ENCODE assay signal across 8 mouse cellular contexts in the genomic region with DNA sequence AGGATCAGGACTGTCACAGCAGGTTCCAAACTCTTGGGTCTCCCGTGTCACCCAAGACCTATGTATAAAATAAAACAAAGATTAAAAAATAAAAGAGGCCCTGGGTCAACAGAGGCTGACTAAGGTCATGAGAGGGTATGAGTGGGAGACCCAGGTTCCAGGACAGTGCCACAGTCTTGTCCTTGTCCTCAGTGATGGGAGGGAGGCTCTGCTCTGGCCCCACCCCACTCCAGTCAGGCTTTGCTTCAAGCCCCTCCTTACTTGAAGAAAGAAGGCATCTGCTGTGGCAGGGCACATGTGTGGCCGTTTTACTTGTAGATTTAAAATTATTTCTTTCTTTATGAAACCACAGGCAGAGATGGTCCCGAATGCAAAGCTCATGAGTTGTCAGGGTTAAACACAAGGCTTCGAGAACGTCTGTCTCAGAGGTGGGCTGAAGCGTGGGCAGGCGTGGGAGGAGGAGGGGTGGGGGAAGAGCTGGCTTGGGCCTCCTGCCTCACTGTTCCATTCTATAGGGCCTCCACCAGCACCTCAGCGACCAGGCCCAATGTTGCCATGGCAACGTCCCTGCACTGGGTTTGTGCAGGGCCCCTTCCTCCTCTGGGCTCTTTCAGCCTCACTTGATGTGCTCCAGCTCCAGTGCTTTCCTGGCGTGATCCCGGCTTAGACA.
DNase-seq lines count a peak whose midpoint lies in the region; ATAC-seq and TF ChIP-seq lines count a peak whose summit lies in the region.
"Had no signal": no experiment of that assay in that cellular context is flagged by ENCODE, and none has a peak within 500 bp of the region (broad histone marks: within the 10 kb centered on the region; RNA-seq: fewer than 3 reads in every experiment).

No protein-coding gene starts in this region.

- TF ChIP-seq POLR2A in limb, embryonic 14.5 days (IDR thresholded peaks at IDR 0.05; ENCODE audit: borderline replicate concordance, extremely low read depth, insufficient read depth, insufficient read length), result no peak

- 10% methylated on average over 11 of the region's 11 CpGs for WGBS in forebrain, embryonic 13.5 days
- WGBS in limb, embryonic 14.5 days, result 25% methylated on average over 11 of the region's 11 CpGs
- 18% methylated on average over 11 of the region's 11 CpGs for WGBS in stomach, embryonic 16.5 days

- H3K9me3 ChIP-seq in forebrain, embryonic 13.5 days (replicated peaks), result no peaks in the 10 kb centered on the region
- H3K9me3 ChIP-seq in limb, embryonic 14.5 days (ENCODE audit: control insufficient read depth, low read length), result no peaks in the 10 kb centered on the region
- H3K9me3 ChIP-seq in stomach, embryonic 16.5 days (replicated peaks; ENCODE audit: control insufficient read depth, low read length), result no peaks in the 10 kb centered on the region

- peak overlapping the region; percentile 26; the same call in 1 of the 2 replicates for H3K9ac ChIP-seq in forebrain, embryonic 13.5 days
- H3K9ac ChIP-seq in limb, embryonic 14.5 days (ENCODE audit: low read depth, low read length, severe bottlenecking), result peak overlapping the region; percentile 18; the same call in 1 of the 2 replicates
- H3K9ac ChIP-seq in stomach, embryonic 16.5 days (ENCODE audit: low read length), result no peak overlapping the region

- DNase-seq in testis, postnatal 10 days (ENCODE audit: low spot score), result peak; percentile 53
- DNase-seq in testis, postnatal 14 days (ENCODE audit: low spot score), result no peak
- peak; percentile 72 for DNase-seq in limb, embryonic 14.5 days (ENCODE audit: low spot score)
- DNase-seq in cerebellum, postnatal 36 days, result no peak
- no peak for DNase-seq in frontal cortex, postnatal 36 days (ENCODE audit: low spot score in 2 of 2)

- H3K4me2 ChIP-seq in forebrain, embryonic 13.5 days, result peak overlapping the region; percentile 29; the same call in 1 of the 2 replicates
- peak overlapping the region; percentile 23; the same call in 1 of the 2 replicates for H3K4me2 ChIP-seq in limb, embryonic 14.5 days (replicated peaks; ENCODE audit: low read depth, low read length, severe bottlenecking)
- H3K4me2 ChIP-seq in stomach, embryonic 16.5 days (ENCODE audit: low read depth, low read length), result no peak overlapping the region

- H3K27ac ChIP-seq in forebrain, embryonic 13.5 days, result peak overlapping the region; percentile 54
- no peak overlapping the region; the same call in 1 of the 2 replicates for H3K27ac ChIP-seq in limb, embryonic 14.5 days (replicated peaks; ENCODE audit: low read depth, low read length)
- H3K27ac ChIP-seq in stomach, embryonic 16.5 days (ENCODE audit: low read length), result no peak overlapping the region

- no peaks in the 10 kb centered on the region for H3K27me3 ChIP-seq in forebrain, embryonic 13.5 days
- H3K27me3 ChIP-seq in limb, embryonic 14.5 days (ENCODE audit: control insufficient read depth, insufficient read depth, low read length), result no peaks in the 10 kb centered on the region
- H3K27me3 ChIP-seq in stomach, embryonic 16.5 days (ENCODE audit: control insufficient read depth, insufficient read depth, low read length), result no peaks in the 10 kb centered on the region

- no peaks in the 10 kb centered on the region for H3K36me3 ChIP-seq in forebrain, embryonic 13.5 days (ENCODE audit: poor library complexity, severe bottlenecking)
- H3K36me3 ChIP-seq in limb, embryonic 14.5 days (ENCODE audit: control insufficient read depth, insufficient read depth, low read length), result no peaks in the 10 kb centered on the region
- H3K36me3 ChIP-seq in stomach, embryonic 16.5 days (ENCODE audit: control insufficient read depth, insufficient read depth, low read length), result no peaks in the 10 kb centered on the region

- peak; percentile 91 for ATAC-seq in forebrain, embryonic 13.5 days
- ATAC-seq in limb, embryonic 14.5 days (ENCODE audit: low FRiP score, low read depth), result peak; percentile 88
- ATAC-seq in stomach, embryonic 16.5 days (ENCODE audit: insufficient read depth, low FRiP score), result peak; percentile 79; the same call in 1 of the 2 replicates

- no peak overlapping the region for H3K4me3 ChIP-seq in forebrain, embryonic 13.5 days
- no peak overlapping the region for H3K4me3 ChIP-seq in limb, embryonic 14.5 days (replicated peaks; ENCODE audit: low read length)
- no peak overlapping the region for H3K4me3 ChIP-seq in stomach, embryonic 16.5 days (replicated peaks; ENCODE audit: low read length)
- H3K4me3 ChIP-seq: myocyte had no signal

- H3K4me1 ChIP-seq in forebrain, embryonic 13.5 days, result peaks cover 14% of the 10 kb centered on the region
- peaks cover 11% of the 10 kb centered on the region for H3K4me1 ChIP-seq in limb, embryonic 14.5 days (ENCODE audit: control insufficient read depth, insufficient read depth, low read length)
- H3K4me1 ChIP-seq in stomach, embryonic 16.5 days (ENCODE audit: control insufficient read depth, insufficient read depth, low read length), result peaks cover 6% of the 10 kb centered on the region; the same call in 1 of the 2 replicates

Comparison
In these comparisons a context has a peak if more than half of its experiments do, and no peak if none do; other contexts are left out.
1. DNase-seq: peak in testis, postnatal 10 days (single experiment) and limb, embryonic 14.5 days (single experiment); none in testis, postnatal 14 days (single experiment), cerebellum, postnatal 36 days (0 of 2) and frontal cortex, postnatal 36 days (0 of 2).
2. Peak in every context shown above with its lines, with median percentiles within 50 percentile points of each other: ATAC-seq.